In the genomic region with DNA sequence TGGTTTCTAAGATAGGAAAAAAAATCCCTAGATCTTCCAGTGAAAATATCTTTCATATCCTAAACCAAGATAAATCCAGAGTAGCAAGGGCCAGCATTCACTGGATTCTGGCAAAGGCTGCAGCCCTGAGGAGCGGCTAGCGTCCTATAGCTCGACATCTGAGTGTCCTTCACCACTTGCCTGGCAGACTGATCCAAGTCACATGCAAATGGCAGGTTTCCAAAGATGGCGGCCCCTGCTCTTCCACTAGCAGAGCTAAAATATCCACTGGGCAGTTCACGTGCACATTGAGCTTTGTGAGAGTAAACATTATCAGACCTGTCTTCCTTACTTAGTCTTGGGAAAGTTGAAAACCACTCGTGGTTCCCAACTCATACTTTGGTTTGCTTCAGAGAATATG, we compare ENCODE assay signal across 24 mouse cellular contexts.
DNase-seq lines count a peak whose midpoint lies in the region; ATAC-seq and TF ChIP-seq lines count a peak whose summit lies in the region.
"Had no signal": no experiment of that assay in that cellular context is flagged by ENCODE, and none has a peak within 500 bp of the region (broad histone marks: within the 10 kb centered on the region; RNA-seq: fewer than 3 reads in every experiment).

No protein-coding gene starts in this region.

- ATAC-seq in kidney, embryonic 15.5 days (replicated peaks; ENCODE audit: low FRiP score): no peak
- ATAC-seq in heart, postnatal 0 days (ENCODE audit: insufficient read depth, low read depth): peak; percentile 75
- ATAC-seq: activated CD4-positive, CD25-positive, alpha-beta regulatory T cell, adult 4 months; forebrain, postnatal 0 days; inflammation-experienced regulatory T-cells, adult 6 months had no signal

- H3K4me1 ChIP-seq in heart, embryonic 10.5 days: 0 out of 2 replicates have a peak, but pooled peaks cover 4% of the 10 kb centered on the region
- no peaks in the 10 kb centered on the region for H3K4me1 ChIP-seq in kidney, embryonic 15.5 days
- peaks cover 10% of the 10 kb centered on the region; the same call in 1 of the 2 replicates for H3K4me1 ChIP-seq in heart, postnatal 0 days (ENCODE audit: control insufficient read depth, insufficient read depth)
- H3K4me1 ChIP-seq: forebrain, embryonic 10.5 days; limb, embryonic 10.5 days; liver, embryonic 15.5 days had no signal

- no peak overlapping the region for H3K4me3 ChIP-seq in heart, embryonic 10.5 days
- H3K4me3 ChIP-seq in kidney, embryonic 15.5 days (replicated peaks): no peak overlapping the region
- H3K4me3 ChIP-seq in heart, postnatal 0 days (ENCODE audit: low read depth, low read length): no peak overlapping the region
- H3K4me3 ChIP-seq: forebrain, embryonic 10.5 days; limb, embryonic 10.5 days; liver, embryonic 15.5 days had no signal

- no peak for TF ChIP-seq EP300 in heart, postnatal 0 days (IDR thresholded peaks at IDR 0.05; ENCODE audit: low read depth)

- H3K9ac ChIP-seq in kidney, embryonic 15.5 days: no peak overlapping the region
- H3K9ac ChIP-seq in heart, postnatal 0 days (replicated peaks; ENCODE audit: low read depth, low read length): no peak overlapping the region
- H3K9ac ChIP-seq: forebrain, postnatal 0 days; hindbrain, embryonic 14.5 days; liver, embryonic 15.5 days had no signal

- no peak overlapping the region for H3K27ac ChIP-seq in heart, embryonic 10.5 days
- no peak overlapping the region for H3K27ac ChIP-seq in kidney, embryonic 15.5 days
- H3K27ac ChIP-seq in heart, postnatal 0 days (ENCODE audit: low read depth): peak overlapping the region; percentile 50
- H3K27ac ChIP-seq: forebrain, embryonic 10.5 days; hindbrain, embryonic 14.5 days; kidney, postnatal 0 days; limb, embryonic 10.5 days; liver, embryonic 15.5 days; stomach, postnatal 0 days had no signal

- peaks cover 35% of the 10 kb centered on the region for H3K36me3 ChIP-seq in heart, embryonic 10.5 days
- H3K36me3 ChIP-seq in kidney, embryonic 15.5 days: peaks cover 84% of the 10 kb centered on the region
- H3K36me3 ChIP-seq in heart, postnatal 0 days (replicated peaks; ENCODE audit: control insufficient read depth, insufficient read depth, low read length): peaks cover 31% of the 10 kb centered on the region

- DNase-seq in heart, adult 18-20 months: peak; percentile 63 to 73
- DNase-seq in heart, embryonic 10.5 days (ENCODE audit: low spot score): no peak
- peak; percentile 15 for DNase-seq in kidney, postnatal 14 days
- peak; percentile 48 for DNase-seq in heart, postnatal 0 days (ENCODE audit: low spot score)
- DNase-seq in heart, postnatal 4 days: peak; percentile 71
- DNase-seq in retina, embryonic 14.5 days (ENCODE audit: low spot score): no peak
- DNase-seq: adrenal gland, postnatal 14 days; cerebellum, adult 9-11 months; forebrain, postnatal 0 days; gastrocnemius, postnatal 36 days; liver; lung, postnatal 4 days; midbrain, embryonic 14.5 days; thymus, adult 2 months; thymus, postnatal 4 days had no signal

- 81% methylated on average over 6 of the region's 6 CpGs for WGBS in heart, embryonic 10.5 days
- WGBS in kidney, embryonic 15.5 days: 87% methylated on average over 6 of the region's 6 CpGs
- WGBS in heart, postnatal 0 days: 33% methylated on average over 6 of the region's 6 CpGs

- no peaks in the 10 kb centered on the region for H3K9me3 ChIP-seq in heart, embryonic 10.5 days
- no peaks in the 10 kb centered on the region for H3K9me3 ChIP-seq in kidney, embryonic 15.5 days (replicated peaks)
- H3K9me3 ChIP-seq in heart, postnatal 0 days (replicated peaks; ENCODE audit: control insufficient read depth, low read length): peaks cover 7% of the 10 kb centered on the region
- H3K9me3 ChIP-seq: limb, embryonic 10.5 days had no signal

- TF ChIP-seq CTCF in heart, postnatal 0 days (IDR thresholded peaks at IDR 0.05; ENCODE audit: low read depth): no peak

- no peak overlapping the region for H3K4me2 ChIP-seq in kidney, embryonic 15.5 days
- H3K4me2 ChIP-seq in heart, postnatal 0 days (ENCODE audit: low read depth, low read length): no peak overlapping the region
- H3K4me2 ChIP-seq: hindbrain, embryonic 14.5 days; liver, embryonic 15.5 days had no signal

- no peaks in the 10 kb centered on the region for H3K27me3 ChIP-seq in heart, embryonic 10.5 days (ENCODE audit: insufficient read depth, poor library complexity, severe bottlenecking)
- H3K27me3 ChIP-seq in kidney, embryonic 15.5 days: no peaks in the 10 kb centered on the region
- no peaks in the 10 kb centered on the region for H3K27me3 ChIP-seq in heart, postnatal 0 days (ENCODE audit: control insufficient read depth, insufficient read depth, low read length)
- H3K27me3 ChIP-seq: liver, embryonic 15.5 days had no signal

Comparison
In these comparisons a context has a peak if more than half of its experiments do, and no peak if none do; other contexts are left out.
1. DNase-seq: peak in heart, adult 18-20 months (2 of 2), kidney, postnatal 14 days (single experiment), heart, postnatal 0 days (single experiment) and heart, postnatal 4 days (single experiment); none in heart, embryonic 10.5 days (single experiment) and retina, embryonic 14.5 days (single experiment).